Mouse (Mus musculus): ENCODE measurements at regions not wholly inside any gene's neighbourhood (a gene's known extent, or its start where the extent isn't known, plus 50 kb on each side); places are given as distances from the start of the nearest gene placed in this dataset.

DNA sequence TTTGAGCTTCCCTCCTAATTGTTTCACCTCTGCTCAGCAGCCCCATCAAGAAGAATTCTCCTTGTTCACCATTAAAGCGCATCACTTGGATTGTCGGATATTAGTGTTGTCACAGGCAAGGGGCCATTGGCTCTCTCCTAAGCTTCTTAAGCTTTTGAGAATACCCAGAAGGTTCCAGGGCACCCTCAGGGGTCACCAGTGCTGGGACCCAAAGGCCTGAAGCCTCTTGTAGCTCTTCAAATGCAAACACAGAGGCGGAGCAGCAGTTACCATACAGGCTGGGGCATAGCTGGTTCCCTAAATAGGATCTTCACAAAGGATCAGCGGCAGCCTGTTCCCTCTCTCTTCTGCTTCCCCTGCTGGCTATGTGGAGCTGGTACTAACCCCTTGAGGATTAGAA, 175.3 kb upstream of the A230072I06Rik start:
- Histone ChIP-seq H3K9ac (ENCODE audit: low read length) (no peak overlapping the region; the same call in 1 of the 2 replicates), H3K4me3 (ENCODE audit: low read depth, low read length) (no peak overlapping the region), H3K27me3 (ENCODE audit: control insufficient read depth, insufficient read depth, low read length) (peaks cover 14% of the 10 kb centered on the region), H3K4me2 (no peak overlapping the region), H3K4me1 (ENCODE audit: control insufficient read depth, insufficient read depth, low read length) (peaks cover 23% of the 10 kb centered on the region), H3K9me3 (ENCODE audit: control insufficient read depth, low read length) (no peaks in the 10 kb centered on the region; the same call in 1 of the 2 replicates), H3K36me3 (ENCODE audit: control insufficient read depth, insufficient read depth, low read length) (no peaks in the 10 kb centered on the region), H3K27ac (ENCODE audit: low read depth, low read length) (no peak overlapping the region)
- DNase-seq (ENCODE audit: low spot score, missing footprints) (peak; percentile 92), ATAC-seq (ENCODE audit: low FRiP score) (no peak; the same call in 1 of the 2 replicates)
- WGBS, result 20% methylated on average over 4 of the region's 4 CpGs

DNA sequence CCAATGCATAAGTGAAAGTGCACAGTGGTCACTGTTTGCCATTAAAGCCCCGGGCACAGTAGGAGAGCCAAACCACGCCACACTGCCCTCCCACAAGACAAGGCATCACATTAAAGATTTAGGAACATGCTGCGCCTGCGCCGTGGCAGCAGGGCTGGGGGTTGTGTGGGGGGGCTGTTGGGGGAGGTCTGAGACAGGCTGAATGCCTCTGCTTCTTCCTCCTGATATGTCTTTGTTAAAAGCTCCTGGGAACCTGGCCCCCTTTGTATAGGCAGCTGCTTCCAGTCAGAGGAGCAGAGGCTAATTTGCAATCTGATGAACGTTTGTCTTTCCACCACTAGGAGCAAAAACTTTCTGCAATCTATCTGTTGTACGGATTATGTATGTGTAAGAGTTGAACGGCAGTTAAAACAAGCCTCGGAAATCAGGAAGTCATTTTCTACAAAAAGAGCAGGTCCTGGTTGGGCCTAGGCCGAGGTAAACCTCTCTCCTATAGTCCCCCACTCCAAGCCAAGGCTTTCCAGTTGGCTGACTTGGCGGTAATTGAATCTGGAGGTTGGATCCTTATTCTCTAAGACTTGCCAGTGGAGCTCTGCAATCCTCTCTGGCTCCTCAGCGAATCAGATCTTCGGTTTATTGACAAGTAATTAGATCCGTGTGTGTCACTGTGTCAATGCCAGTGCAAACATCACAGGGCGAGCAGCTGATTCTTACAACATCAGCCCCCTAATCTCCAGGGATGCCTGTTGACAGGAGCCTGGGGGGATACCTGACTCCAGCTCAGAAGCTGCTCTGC, 173.3 kb upstream of the A230072I06Rik start:
- Histone ChIP-seq H3K27me3 (ENCODE audit: control insufficient read depth, insufficient read depth, low read length) (peaks cover 17% of the 10 kb centered on the region), H3K27ac (ENCODE audit: low read depth, low read length) (peak overlapping the region; percentile 23; the same call in 1 of the 2 replicates), H3K4me2 (peak overlapping the region; percentile 20; the same call in 1 of the 2 replicates), H3K4me3 (ENCODE audit: low read depth, low read length) (no peak overlapping the region), H3K36me3 (ENCODE audit: control insufficient read depth, insufficient read depth, low read length) (no peaks in the 10 kb centered on the region), H3K9me3 (ENCODE audit: control insufficient read depth, low read length) (no peaks in the 10 kb centered on the region; the same call in 1 of the 2 replicates), H3K9ac (ENCODE audit: low read length) (peak overlapping the region; percentile 31; the same call in 1 of the 2 replicates), H3K4me1 (ENCODE audit: control insufficient read depth, insufficient read depth, low read length) (peaks cover 32% of the 10 kb centered on the region)
- ATAC-seq (ENCODE audit: low FRiP score) (peak; percentile 84), DNase-seq (ENCODE audit: low spot score, missing footprints) (peak; percentile 93)
- WGBS, result 6% methylated on average over 15 of the region's 15 CpGs

DNA sequence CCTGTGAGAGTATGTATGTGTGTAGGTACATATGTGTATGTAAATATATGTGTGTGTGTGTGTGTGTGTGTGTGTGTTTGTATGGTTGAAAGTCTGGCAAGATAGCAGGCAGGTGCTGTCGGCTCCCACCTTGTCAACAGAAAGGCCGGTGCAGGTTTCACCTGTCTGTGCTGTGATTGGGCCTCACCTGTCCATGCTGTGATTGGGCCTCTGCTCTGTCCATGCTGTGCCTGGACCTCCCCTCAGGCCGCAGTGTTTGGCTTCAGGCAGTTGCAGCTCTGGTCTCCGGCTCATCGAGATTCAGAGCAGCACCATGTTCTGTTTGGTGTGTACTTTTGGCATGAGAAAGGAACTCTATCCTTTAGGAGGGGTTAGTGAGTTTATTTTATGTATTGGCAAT, 170.0 kb upstream of the A230072I06Rik start:
- H3K9ac ChIP-seq (ENCODE audit: low read length), result no peak overlapping the region
- no peaks in the 10 kb centered on the region for H3K9me3 ChIP-seq (ENCODE audit: control insufficient read depth, low read length)
- H3K4me3 ChIP-seq (ENCODE audit: low read depth, low read length), result no peak overlapping the region
- H3K36me3 ChIP-seq (ENCODE audit: control insufficient read depth, insufficient read depth, low read length), result no peaks in the 10 kb centered on the region
- ATAC-seq (ENCODE audit: low FRiP score) (no peak), DNase-seq (ENCODE audit: low spot score, missing footprints) (no peak)
- H3K4me1 ChIP-seq (ENCODE audit: control insufficient read depth, insufficient read depth, low read length), result peaks cover 25% of the 10 kb centered on the region
- WGBS, result 76% methylated on average over 5 of the region's 5 CpGs
- H3K27ac ChIP-seq (ENCODE audit: low read depth, low read length), result no peak overlapping the region
- H3K4me2 ChIP-seq, result no peak overlapping the region
- H3K27me3 ChIP-seq (ENCODE audit: control insufficient read depth, insufficient read depth, low read length), result peaks cover 21% of the 10 kb centered on the region

- WGBS, result 82% methylated on average over 10 of the region's 10 CpGs
- H3K27me3 ChIP-seq (ENCODE audit: control insufficient read depth, insufficient read depth, low read length), result peaks cover 19% of the 10 kb centered on the region
These were observed 167.0 kb upstream of the A230072I06Rik start for GRCm38 (mm10) chr8:12111626-12112025.

GRCm38 (mm10) chr8:12113023-12113422, 165.6 kb upstream of the A230072I06Rik start:
- WGBS, result 34% methylated on average over 8 of the region's 8 CpGs
- Histone ChIP-seq H3K4me3 (ENCODE audit: low read depth, low read length) (no peak overlapping the region), H3K9me3 (ENCODE audit: control insufficient read depth, low read length) (no peaks in the 10 kb centered on the region), H3K9ac (ENCODE audit: low read length) (no peak overlapping the region), H3K4me1 (ENCODE audit: control insufficient read depth, insufficient read depth, low read length) (peaks cover 9% of the 10 kb centered on the region), H3K36me3 (ENCODE audit: control insufficient read depth, insufficient read depth, low read length) (no peaks in the 10 kb centered on the region), H3K27ac (ENCODE audit: low read depth, low read length) (no peak overlapping the region), H3K4me2 (no peak overlapping the region), H3K27me3 (ENCODE audit: control insufficient read depth, insufficient read depth, low read length) (peaks cover 12% of the 10 kb centered on the region)
- no peak for ATAC-seq (ENCODE audit: low FRiP score)
- DNase-seq (ENCODE audit: low spot score, missing footprints), result no peak

More at GRCm38 (mm10) chr8:12111626-12112025, 167.0 kb upstream of the A230072I06Rik start:
- Histone ChIP-seq H3K9ac (ENCODE audit: low read length) (no peak overlapping the region), H3K36me3 (ENCODE audit: control insufficient read depth, insufficient read depth, low read length) (no peaks in the 10 kb centered on the region), H3K4me1 (ENCODE audit: control insufficient read depth, insufficient read depth, low read length) (peaks cover 9% of the 10 kb centered on the region), H3K4me3 (ENCODE audit: low read depth, low read length) (no peak overlapping the region), H3K9me3 (ENCODE audit: control insufficient read depth, low read length) (no peaks in the 10 kb centered on the region), H3K27ac (ENCODE audit: low read depth, low read length) (no peak overlapping the region), H3K4me2 (no peak overlapping the region)
- DNase-seq (ENCODE audit: low spot score, missing footprints) (no peak), ATAC-seq (ENCODE audit: low FRiP score) (no peak)

- WGBS, result 29% methylated on average over 11 of the region's 11 CpGs
These were observed 152.1 kb upstream of the A230072I06Rik start for GRCm38 (mm10) chr8:12126374-12127001.

GRCm38 (mm10) chr8:12127106-12127800, 151.4 kb upstream of the A230072I06Rik start:
- H3K4me1 ChIP-seq (ENCODE audit: control insufficient read depth, insufficient read depth, low read length), result peaks cover 28% of the 10 kb centered on the region
- no peaks in the 10 kb centered on the region for H3K36me3 ChIP-seq (ENCODE audit: control insufficient read depth, insufficient read depth, low read length)
- no peak overlapping the region for H3K4me2 ChIP-seq
- no peak overlapping the region for H3K4me3 ChIP-seq (ENCODE audit: low read depth, low read length)
- H3K27me3 ChIP-seq (ENCODE audit: control insufficient read depth, insufficient read depth, low read length), result peaks cover 2% of the 10 kb centered on the region
- 19% methylated on average over 14 of the region's 14 CpGs for whole genome bisulfite sequencing
- H3K9ac ChIP-seq (ENCODE audit: low read length), result no peak overlapping the region; the same call in 1 of the 2 replicates
- ATAC-seq (ENCODE audit: low FRiP score) (peak; percentile 35; the same call in 1 of the 2 replicates), DNase-seq (ENCODE audit: low spot score, missing footprints) (no peak)
- H3K9me3 ChIP-seq (ENCODE audit: control insufficient read depth, low read length), result no peaks in the 10 kb centered on the region
- peak overlapping the region; percentile 60; the same call in 1 of the 2 replicates for H3K27ac ChIP-seq (ENCODE audit: low read depth, low read length)

More at GRCm38 (mm10) chr8:12126374-12127001, 152.1 kb upstream of the A230072I06Rik start:
- Histone ChIP-seq H3K27ac (ENCODE audit: low read depth, low read length) (peak overlapping the region; percentile 60), H3K4me3 (ENCODE audit: low read depth, low read length) (no peak overlapping the region), H3K36me3 (ENCODE audit: control insufficient read depth, insufficient read depth, low read length) (no peaks in the 10 kb centered on the region), H3K9me3 (ENCODE audit: control insufficient read depth, low read length) (no peaks in the 10 kb centered on the region), H3K4me1 (ENCODE audit: control insufficient read depth, insufficient read depth, low read length) (peaks cover 28% of the 10 kb centered on the region), H3K9ac (ENCODE audit: low read length) (no peak overlapping the region), H3K27me3 (ENCODE audit: control insufficient read depth, insufficient read depth, low read length) (peaks cover 2% of the 10 kb centered on the region), H3K4me2 (peak overlapping the region; percentile 1; the same call in 1 of the 2 replicates)
- peak; percentile 92 for ATAC-seq (ENCODE audit: low FRiP score)
- peak; percentile 94 for DNase-seq (ENCODE audit: low spot score, missing footprints)

- WGBS, result 41% methylated on average over 4 of the region's 4 CpGs
- H3K27me3 ChIP-seq (ENCODE audit: control insufficient read depth, insufficient read depth, low read length), result peaks cover 2% of the 10 kb centered on the region
- no peak for DNase-seq (ENCODE audit: low spot score, missing footprints)
- H3K4me1 ChIP-seq (ENCODE audit: control insufficient read depth, insufficient read depth, low read length), result peaks cover 28% of the 10 kb centered on the region
- no peaks in the 10 kb centered on the region for H3K9me3 ChIP-seq (ENCODE audit: control insufficient read depth, low read length)
- peak overlapping the region; percentile 32; the same call in 1 of the 2 replicates for H3K27ac ChIP-seq (ENCODE audit: low read depth, low read length)
- ATAC-seq (ENCODE audit: low FRiP score), result peak; percentile 33
- H3K9ac ChIP-seq (ENCODE audit: low read length), result no peak overlapping the region
- H3K4me3 ChIP-seq (ENCODE audit: low read depth, low read length), result no peak overlapping the region
- no peaks in the 10 kb centered on the region for H3K36me3 ChIP-seq (ENCODE audit: control insufficient read depth, insufficient read depth, low read length)
- no peak overlapping the region for H3K4me2 ChIP-seq
These were observed 150.7 kb upstream of the A230072I06Rik start for GRCm38 (mm10) chr8:12127801-12128490.
